Mouse (Mus musculus): ENCODE results near the gene Lsm14a. TPM values are rescaled to one million over a fixed set of nuclear protein-coding genes. Genes with fewer than 3 reads are reported as not detected.

The Lsm14a gene
- polyA plus RNA-seq, 1 experiment from 2014 or later: 68.1 TPM

- H3K27me3 ChIP-seq: no peaks in the 10 kb centered on the region
- H3K4me2 ChIP-seq: no peak overlapping the region
- 92% methylated on average over 3 of the region's 3 CpGs for WGBS
- peaks cover 15% of the 10 kb centered on the region for H3K36me3 ChIP-seq
- H3K4me3 ChIP-seq: no peak overlapping the region
- no peak for ATAC-seq (ENCODE audit: low FRiP score)
- no peak overlapping the region for H3K27ac ChIP-seq
- no peak overlapping the region for H3K9ac ChIP-seq
- peaks cover 6% of the 10 kb centered on the region for H3K4me1 ChIP-seq (replicated peaks)
- H3K9me3 ChIP-seq: no peaks in the 10 kb centered on the region
These were observed 91.2 kb downstream of the Lsm14a start for GRCm38 (mm10) chr7:34301952-34302351.

- Histone ChIP-seq H3K4me1 (replicated peaks) (no peaks in the 10 kb centered on the region), H3K9me3 (no peaks in the 10 kb centered on the region), H3K4me2 (no peak overlapping the region), H3K27ac (no peak overlapping the region), H3K4me3 (no peak overlapping the region), H3K36me3 (peaks cover 15% of the 10 kb centered on the region), H3K9ac (no peak overlapping the region), H3K27me3 (no peaks in the 10 kb centered on the region)
- no peak for ATAC-seq (ENCODE audit: low FRiP score)
- WGBS: 92% methylated on average over 2 of the region's 2 CpGs
These were observed 94.3 kb downstream of the Lsm14a start for GRCm38 (mm10) chr7:34298818-34299217.

- no peak overlapping the region for H3K9ac ChIP-seq
- ATAC-seq (ENCODE audit: low FRiP score): no peak
- no peak overlapping the region for H3K4me3 ChIP-seq
- H3K9me3 ChIP-seq: no peaks in the 10 kb centered on the region
- H3K4me1 ChIP-seq (replicated peaks): no peaks in the 10 kb centered on the region
- H3K27ac ChIP-seq: no peak overlapping the region
- H3K27me3 ChIP-seq: no peaks in the 10 kb centered on the region
- H3K36me3 ChIP-seq: peaks cover 9% of the 10 kb centered on the region; the same call in 1 of the 2 replicates
- no peak overlapping the region for H3K4me2 ChIP-seq
- WGBS: 94% methylated on average over 3 of the region's 3 CpGs
These were observed 97.0 kb downstream of the Lsm14a start for GRCm38 (mm10) chr7:34296124-34296523.

Other genes with a start within 250 kb of the Lsm14a start
- gene Uba2, start 223.7 kb downstream of the Lsm14a start, polyA plus RNA-seq (2015; fragmentation: Nextera tagmentation; extraction: Ambion mirVana): 195 and 198 TPM in 2 replicates
- 82.7 and 87.9 TPM in 2 replicates for gene Pdcd2l, start 196.7 kb downstream of the Lsm14a start, polyA plus RNA-seq (2015; fragmentation: Nextera tagmentation; extraction: Ambion mirVana)
- gene Gpi1, start 163.0 kb downstream of the Lsm14a start, polyA plus RNA-seq (2015; fragmentation: Nextera tagmentation; extraction: Ambion mirVana): 216 TPM in 2 replicates
- gene Gm6096, start 142.3 kb downstream of the Lsm14a start, polyA plus RNA-seq (2015; fragmentation: Nextera tagmentation; extraction: Ambion mirVana): not detected in 2 replicates
- 32.1 and 34.4 TPM in 2 replicates for gene 4931406P16Rik, start 79.8 kb downstream of the Lsm14a start, polyA plus RNA-seq (2015; fragmentation: Nextera tagmentation; extraction: Ambion mirVana)